Mouse (Mus musculus): ENCODE measurements around the gene Mgme1. TPM values are rescaled to one million over a fixed set of nuclear protein-coding genes. Genes with fewer than 3 reads are reported as not detected.

Gene Mgme1
- polyA plus RNA-seq, 1 experiment from 2014 or later = 16.0 TPM

GRCm38 (mm10) chr2:144311372-144311771 lies 40.9 kb downstream of the Mgme1 start:
- H3K4me3 ChIP-seq (replicated peaks; ENCODE audit: low read depth, low read length) = no peak overlapping the region
- H3K9ac ChIP-seq (ENCODE audit: low read depth, low read length) = no peak overlapping the region
- H3K4me2 ChIP-seq (ENCODE audit: low read length) = no peak overlapping the region
- no peak for TF ChIP-seq CTCF (IDR thresholded peaks at IDR 0.05; ENCODE audit: low read depth)
- H3K36me3 ChIP-seq (ENCODE audit: insufficient read depth, low read length) = no peaks in the 10 kb centered on the region
- DNase-seq (ENCODE audit: low spot score) = no peak
- no peaks in the 10 kb centered on the region for H3K4me1 ChIP-seq (replicated peaks; ENCODE audit: insufficient read depth, low read length)
- H3K9me3 ChIP-seq (replicated peaks; ENCODE audit: low read length) = no peaks in the 10 kb centered on the region
- H3K27ac ChIP-seq = no peak overlapping the region
- no peak for ATAC-seq (replicated peaks; ENCODE audit: low FRiP score, low read depth)
- H3K27me3 ChIP-seq (ENCODE audit: insufficient read depth, low read length) = no peaks in the 10 kb centered on the region
- WGBS = 76% methylated on average over 2 of the region's 2 CpGs

GRCm38 (mm10) chr2:144324218-144324617 lies 53.8 kb downstream of the Mgme1 start:
- Histone ChIP-seq H3K27ac (no peak overlapping the region), H3K27me3 (ENCODE audit: insufficient read depth, low read length) (no peaks in the 10 kb centered on the region; the same call in 1 of the 2 replicates), H3K9ac (ENCODE audit: low read depth, low read length) (no peak overlapping the region), H3K4me2 (ENCODE audit: low read length) (no peak overlapping the region), H3K4me3 (replicated peaks; ENCODE audit: low read depth, low read length) (no peak overlapping the region), H3K4me1 (replicated peaks; ENCODE audit: insufficient read depth, low read length) (no peaks in the 10 kb centered on the region), H3K36me3 (ENCODE audit: insufficient read depth, low read length) (no peaks in the 10 kb centered on the region), H3K9me3 (replicated peaks; ENCODE audit: low read length) (no peaks in the 10 kb centered on the region)
- ATAC-seq (replicated peaks; ENCODE audit: low FRiP score, low read depth) = no peak
- no peak for TF ChIP-seq CTCF (IDR thresholded peaks at IDR 0.05; ENCODE audit: low read depth)
- WGBS = 70% methylated on average over 3 of the region's 3 CpGs
- no peak for DNase-seq (ENCODE audit: low spot score)

- Histone ChIP-seq H3K9ac (ENCODE audit: low read depth, low read length) (no peak overlapping the region), H3K36me3 (ENCODE audit: insufficient read depth, low read length) (no peaks in the 10 kb centered on the region), H3K4me1 (replicated peaks; ENCODE audit: insufficient read depth, low read length) (peaks cover 22% of the 10 kb centered on the region; the same call in 1 of the 2 replicates), H3K27me3 (ENCODE audit: insufficient read depth, low read length) (peaks cover 34% of the 10 kb centered on the region), H3K4me3 (replicated peaks; ENCODE audit: low read depth, low read length) (no peak overlapping the region), H3K4me2 (ENCODE audit: low read length) (peak overlapping the region; percentile 27), H3K9me3 (replicated peaks; ENCODE audit: low read length) (no peaks in the 10 kb centered on the region), H3K27ac (no peak overlapping the region)
- DNase-seq (ENCODE audit: low spot score) = no peak
- WGBS = 5% methylated on average over 9 of the region's 10 CpGs
- no peak for ATAC-seq (replicated peaks; ENCODE audit: low FRiP score, low read depth)
- TF ChIP-seq CTCF (IDR thresholded peaks at IDR 0.05; ENCODE audit: low read depth) = no peak
These were observed 59.0 kb downstream of the Mgme1 start for GRCm38 (mm10) chr2:144329451-144329850.

- no peak overlapping the region for H3K4me3 ChIP-seq (replicated peaks; ENCODE audit: low read depth, low read length)
- H3K9ac ChIP-seq (ENCODE audit: low read depth, low read length) = no peak overlapping the region
- no peak overlapping the region for H3K27ac ChIP-seq
- peak overlapping the region; percentile 27 for H3K4me2 ChIP-seq (ENCODE audit: low read length)
- WGBS = 4% methylated on average over 10 of the region's 10 CpGs
- DNase-seq (ENCODE audit: low spot score) (no peak), ATAC-seq (replicated peaks; ENCODE audit: low FRiP score, low read depth) (no peak)
- no peak for TF ChIP-seq CTCF (IDR thresholded peaks at IDR 0.05; ENCODE audit: low read depth)
- peaks cover 22% of the 10 kb centered on the region; the same call in 1 of the 2 replicates for H3K4me1 ChIP-seq (replicated peaks; ENCODE audit: insufficient read depth, low read length)
- H3K9me3 ChIP-seq (replicated peaks; ENCODE audit: low read length) = no peaks in the 10 kb centered on the region
- H3K27me3 ChIP-seq (ENCODE audit: insufficient read depth, low read length) = peaks cover 35% of the 10 kb centered on the region
- H3K36me3 ChIP-seq (ENCODE audit: insufficient read depth, low read length) = no peaks in the 10 kb centered on the region
These were observed 59.5 kb downstream of the Mgme1 start for GRCm38 (mm10) chr2:144329937-144330336.

GRCm38 (mm10) chr2:144330352-144330959 lies 60.0 kb downstream of the Mgme1 start:
- Histone ChIP-seq H3K36me3 (ENCODE audit: insufficient read depth, low read length) (no peaks in the 10 kb centered on the region), H3K27me3 (ENCODE audit: insufficient read depth, low read length) (peaks cover 35% of the 10 kb centered on the region), H3K4me1 (replicated peaks; ENCODE audit: insufficient read depth, low read length) (peaks cover 22% of the 10 kb centered on the region; the same call in 1 of the 2 replicates), H3K9me3 (replicated peaks; ENCODE audit: low read length) (no peaks in the 10 kb centered on the region), H3K4me2 (ENCODE audit: low read length) (peak overlapping the region; percentile 99), H3K9ac (ENCODE audit: low read depth, low read length) (peak overlapping the region; percentile 46), H3K4me3 (replicated peaks; ENCODE audit: low read depth, low read length) (peak overlapping the region; percentile 57), H3K27ac (no peak overlapping the region)
- ATAC-seq (replicated peaks; ENCODE audit: low FRiP score, low read depth) (peak; percentile 15; the same call in 1 of the 2 replicates), DNase-seq (ENCODE audit: low spot score) (no peak)
- 1% methylated on average over 32 of the region's 41 CpGs for WGBS
- TF ChIP-seq CTCF (IDR thresholded peaks at IDR 0.05; ENCODE audit: low read depth) = no peak

Other genes starting within 250 kb of the Mgme1 start
- not detected in 2 replicates for gene Banf2, start 237.6 kb upstream of the Mgme1 start, polyA plus RNA-seq (2015; fragmentation: Nextera tagmentation; extraction: Ambion mirVana)
- gene Snx5, start 243 bp downstream of the Mgme1 start, polyA plus RNA-seq (2015; fragmentation: Nextera tagmentation; extraction: Ambion mirVana) = 103 and 112 TPM in 2 replicates
- 1.2 and 1.8 TPM in 2 replicates for gene Ovol2, start 61.5 kb downstream of the Mgme1 start, polyA plus RNA-seq (2015; fragmentation: Nextera tagmentation; extraction: Ambion mirVana)
- gene Kat14, start 98.3 kb downstream of the Mgme1 start, polyA plus RNA-seq (2015; fragmentation: Nextera tagmentation; extraction: Ambion mirVana) = 36.5 and 37.5 TPM in 2 replicates
- gene Pet117, start 98.3 kb downstream of the Mgme1 start, polyA plus RNA-seq (2015; fragmentation: Nextera tagmentation; extraction: Ambion mirVana) = 3.2 and 3.3 TPM in 2 replicates